Mouse (Mus musculus): Measurements from ENCODE around the gene Sytl2.

DNA sequence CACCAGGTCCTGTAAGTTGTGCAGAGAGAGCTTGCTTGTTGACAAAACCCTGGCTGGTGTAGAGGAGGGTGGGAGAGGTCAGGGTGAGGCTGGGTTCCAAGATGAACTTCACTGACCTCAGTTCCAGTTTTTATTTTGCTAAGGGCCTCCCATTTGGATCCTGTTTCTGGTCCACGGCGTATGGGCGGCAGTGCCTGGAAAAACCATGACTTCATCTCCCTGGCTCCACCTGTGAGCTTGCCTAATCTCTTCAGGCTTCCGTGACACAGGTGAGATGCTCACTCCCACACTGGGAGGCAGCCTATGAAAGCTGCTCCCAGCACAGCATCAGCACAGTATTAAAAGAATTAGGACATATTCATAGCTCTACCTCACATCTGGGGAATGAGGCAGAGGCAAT is 24.3 kb upstream of the Sytl2 start:
- TF ChIP-seq CTCF (IDR thresholded peaks at IDR 0.05; ENCODE audit: control insufficient read depth, insufficient read depth, insufficient read length) (no peak), MAX (IDR thresholded peaks at IDR 0.05) (no peak), USF1 (IDR thresholded peaks at IDR 0.05; ENCODE audit: low read depth) (no peak), CEBPB (IDR thresholded peaks at IDR 0.05; ENCODE audit: low read depth) (no peak), MYOD1 (IDR thresholded peaks at IDR 0.05; ENCODE audit: control insufficient read depth, insufficient read length, low read depth) (no peak)

Measured in C2C12 (cell line).